Mouse (Mus musculus): Measurements from ENCODE around the gene G3bp1. TPM values are rescaled to one million over a fixed set of nuclear protein-coding genes. Genes with fewer than 3 reads are reported as not detected.

The G3bp1 gene
- polyA plus RNA-seq, 1 experiment from 2014 or later = 51.7 TPM

GRCm38 (mm10) chr11:55505485-55505884, 36.0 kb downstream of the G3bp1 start:
- 0 out of 2 replicates have a peak, but pooled peaks cover 1% of the 10 kb centered on the region for H3K36me3 ChIP-seq (ENCODE audit: control insufficient read depth, insufficient read depth)
- H3K4me3 ChIP-seq (ENCODE audit: low read depth, low read length) = no peak overlapping the region
- H3K4me2 ChIP-seq (ENCODE audit: low read depth, low read length) = no peak overlapping the region
- no peak overlapping the region for H3K9ac ChIP-seq (ENCODE audit: low read depth, low read length)
- no peak overlapping the region for H3K27ac ChIP-seq (ENCODE audit: low read length)
- no peak for ATAC-seq (ENCODE audit: low read depth)
- WGBS (ENCODE audit: insufficient replicate concordance) = 60% methylated on average over 3 of the region's 3 CpGs
- H3K9me3 ChIP-seq (replicated peaks; ENCODE audit: control insufficient read depth, low read length) = no peaks in the 10 kb centered on the region
- H3K4me1 ChIP-seq (ENCODE audit: control insufficient read depth, low read depth, low read length) = no peaks in the 10 kb centered on the region
- no peaks in the 10 kb centered on the region for H3K27me3 ChIP-seq (ENCODE audit: control insufficient read depth, insufficient read depth, low read depth, low read length)

GRCm38 (mm10) chr11:55511374-55511773, 41.9 kb downstream of the G3bp1 start:
- ATAC-seq (ENCODE audit: low read depth) = no peak
- H3K4me1 ChIP-seq (ENCODE audit: control insufficient read depth, low read depth, low read length) = no peaks in the 10 kb centered on the region
- 54% methylated on average over 5 of the region's 5 CpGs for WGBS (ENCODE audit: insufficient replicate concordance)

GRCm38 (mm10) chr11:55517666-55518065, 48.2 kb downstream of the G3bp1 start:
- 34% methylated on average over 5 of the region's 5 CpGs for WGBS (ENCODE audit: insufficient replicate concordance)
- no peak overlapping the region for H3K9ac ChIP-seq (ENCODE audit: low read depth, low read length)
- H3K4me2 ChIP-seq (ENCODE audit: low read depth, low read length) = no peak overlapping the region

More at GRCm38 (mm10) chr11:55511374-55511773, 41.9 kb downstream of the G3bp1 start:
- no peak overlapping the region for H3K4me3 ChIP-seq (ENCODE audit: low read depth, low read length)
- no peak overlapping the region for H3K27ac ChIP-seq (ENCODE audit: low read length)
- H3K4me2 ChIP-seq (ENCODE audit: low read depth, low read length) = no peak overlapping the region
- no peaks in the 10 kb centered on the region for H3K9me3 ChIP-seq (replicated peaks; ENCODE audit: control insufficient read depth, low read length)
- no peaks in the 10 kb centered on the region for H3K27me3 ChIP-seq (ENCODE audit: control insufficient read depth, insufficient read depth, low read depth, low read length)
- H3K9ac ChIP-seq (ENCODE audit: low read depth, low read length) = no peak overlapping the region
- H3K36me3 ChIP-seq (ENCODE audit: control insufficient read depth, insufficient read depth) = no peaks in the 10 kb centered on the region

GRCm38 (mm10) chr11:55518806-55519674, 49.6 kb downstream of the G3bp1 start:
- Histone ChIP-seq H3K4me3 (ENCODE audit: low read depth, low read length) (no peak overlapping the region), H3K4me2 (ENCODE audit: low read depth, low read length) (no peak overlapping the region), H3K36me3 (ENCODE audit: control insufficient read depth, insufficient read depth) (no peaks in the 10 kb centered on the region), H3K9ac (ENCODE audit: low read depth, low read length) (no peak overlapping the region), H3K27me3 (ENCODE audit: control insufficient read depth, insufficient read depth, low read depth, low read length) (no peaks in the 10 kb centered on the region), H3K4me1 (ENCODE audit: control insufficient read depth, low read depth, low read length) (no peaks in the 10 kb centered on the region), H3K27ac (ENCODE audit: low read length) (no peak overlapping the region), H3K9me3 (replicated peaks; ENCODE audit: control insufficient read depth, low read length) (no peaks in the 10 kb centered on the region)
- WGBS (ENCODE audit: insufficient replicate concordance) = 5% methylated on average over 9 of the region's 9 CpGs
- no peak for ATAC-seq (ENCODE audit: low read depth)

More at GRCm38 (mm10) chr11:55517666-55518065, 48.2 kb downstream of the G3bp1 start:
- H3K27me3 ChIP-seq (ENCODE audit: control insufficient read depth, insufficient read depth, low read depth, low read length) = no peaks in the 10 kb centered on the region
- no peak overlapping the region for H3K4me3 ChIP-seq (ENCODE audit: low read depth, low read length)
- H3K36me3 ChIP-seq (ENCODE audit: control insufficient read depth, insufficient read depth) = no peaks in the 10 kb centered on the region
- H3K27ac ChIP-seq (ENCODE audit: low read length) = no peak overlapping the region
- H3K9me3 ChIP-seq (replicated peaks; ENCODE audit: control insufficient read depth, low read length) = no peaks in the 10 kb centered on the region
- no peak for ATAC-seq (ENCODE audit: low read depth)
- no peaks in the 10 kb centered on the region for H3K4me1 ChIP-seq (ENCODE audit: control insufficient read depth, low read depth, low read length)

- ATAC-seq (ENCODE audit: low read depth) = no peak
- H3K27ac ChIP-seq (ENCODE audit: low read length) = no peak overlapping the region
- H3K9ac ChIP-seq (ENCODE audit: low read depth, low read length) = no peak overlapping the region
- no peaks in the 10 kb centered on the region for H3K4me1 ChIP-seq (ENCODE audit: control insufficient read depth, low read depth, low read length)
- H3K27me3 ChIP-seq (ENCODE audit: control insufficient read depth, insufficient read depth, low read depth, low read length) = no peaks in the 10 kb centered on the region
- WGBS (ENCODE audit: insufficient replicate concordance) = 21% methylated on average over 7 of the region's 7 CpGs
- H3K36me3 ChIP-seq (ENCODE audit: control insufficient read depth, insufficient read depth) = no peaks in the 10 kb centered on the region
- H3K4me2 ChIP-seq (ENCODE audit: low read depth, low read length) = no peak overlapping the region
- H3K4me3 ChIP-seq (ENCODE audit: low read depth, low read length) = no peak overlapping the region
- H3K9me3 ChIP-seq (replicated peaks; ENCODE audit: control insufficient read depth, low read length) = no peaks in the 10 kb centered on the region
Measured at GRCm38 (mm10) chr11:55530741-55531140, 61.3 kb downstream of the G3bp1 start.

GRCm38 (mm10) chr11:55533378-55533777, 63.9 kb downstream of the G3bp1 start:
- Histone ChIP-seq H3K36me3 (ENCODE audit: control insufficient read depth, insufficient read depth) (no peaks in the 10 kb centered on the region), H3K4me3 (ENCODE audit: low read depth, low read length) (no peak overlapping the region), H3K4me1 (ENCODE audit: control insufficient read depth, low read depth, low read length) (no peaks in the 10 kb centered on the region), H3K27me3 (ENCODE audit: control insufficient read depth, insufficient read depth, low read depth, low read length) (no peaks in the 10 kb centered on the region; the same call in 1 of the 2 replicates), H3K4me2 (ENCODE audit: low read depth, low read length) (no peak overlapping the region), H3K27ac (ENCODE audit: low read length) (no peak overlapping the region), H3K9me3 (replicated peaks; ENCODE audit: control insufficient read depth, low read length) (no peaks in the 10 kb centered on the region), H3K9ac (ENCODE audit: low read depth, low read length) (no peak overlapping the region)
- WGBS (ENCODE audit: insufficient replicate concordance) = 54% methylated on average over 5 of the region's 5 CpGs
- ATAC-seq (ENCODE audit: low read depth) = no peak

GRCm38 (mm10) chr11:55534766-55535165, 65.3 kb downstream of the G3bp1 start:
- H3K27me3 ChIP-seq (ENCODE audit: control insufficient read depth, insufficient read depth, low read depth, low read length) = no peaks in the 10 kb centered on the region; the same call in 1 of the 2 replicates
- no peak overlapping the region for H3K27ac ChIP-seq (ENCODE audit: low read length)
- 30% methylated on average over 2 of the region's 2 CpGs for WGBS (ENCODE audit: insufficient replicate concordance)
- no peaks in the 10 kb centered on the region for H3K9me3 ChIP-seq (replicated peaks; ENCODE audit: control insufficient read depth, low read length)
- H3K36me3 ChIP-seq (ENCODE audit: control insufficient read depth, insufficient read depth) = no peaks in the 10 kb centered on the region
- no peaks in the 10 kb centered on the region for H3K4me1 ChIP-seq (ENCODE audit: control insufficient read depth, low read depth, low read length)
- no peak overlapping the region for H3K4me3 ChIP-seq (ENCODE audit: low read depth, low read length)
- ATAC-seq (ENCODE audit: low read depth) = no peak
- H3K4me2 ChIP-seq (ENCODE audit: low read depth, low read length) = no peak overlapping the region
- no peak overlapping the region for H3K9ac ChIP-seq (ENCODE audit: low read depth, low read length)

- no peak overlapping the region for H3K4me3 ChIP-seq (ENCODE audit: low read depth, low read length)
- no peaks in the 10 kb centered on the region for H3K36me3 ChIP-seq (ENCODE audit: control insufficient read depth, insufficient read depth)
- no peaks in the 10 kb centered on the region for H3K4me1 ChIP-seq (ENCODE audit: control insufficient read depth, low read depth, low read length)
- no peak overlapping the region for H3K9ac ChIP-seq (ENCODE audit: low read depth, low read length)
- ATAC-seq (ENCODE audit: low read depth) = no peak
- H3K9me3 ChIP-seq (replicated peaks; ENCODE audit: control insufficient read depth, low read length) = no peaks in the 10 kb centered on the region
- no peaks in the 10 kb centered on the region for H3K27me3 ChIP-seq (ENCODE audit: control insufficient read depth, insufficient read depth, low read depth, low read length)
- no peak overlapping the region for H3K27ac ChIP-seq (ENCODE audit: low read length)
- H3K4me2 ChIP-seq (ENCODE audit: low read depth, low read length) = no peak overlapping the region
- 43% methylated on average over 7 of the region's 7 CpGs for WGBS (ENCODE audit: insufficient replicate concordance)
Measured at GRCm38 (mm10) chr11:55542128-55542527, 72.6 kb downstream of the G3bp1 start.

- 38% methylated on average over 4 of the region's 4 CpGs for WGBS (ENCODE audit: insufficient replicate concordance)
Measured at GRCm38 (mm10) chr11:55542671-55543070, 73.2 kb downstream of the G3bp1 start.

More at GRCm38 (mm10) chr11:55542671-55543070, 73.2 kb downstream of the G3bp1 start:
- H3K27ac ChIP-seq (ENCODE audit: low read length) = no peak overlapping the region
- H3K9me3 ChIP-seq (replicated peaks; ENCODE audit: control insufficient read depth, low read length) = no peaks in the 10 kb centered on the region
- H3K27me3 ChIP-seq (ENCODE audit: control insufficient read depth, insufficient read depth, low read depth, low read length) = no peaks in the 10 kb centered on the region
- no peaks in the 10 kb centered on the region for H3K36me3 ChIP-seq (ENCODE audit: control insufficient read depth, insufficient read depth)
- no peak for ATAC-seq (ENCODE audit: low read depth)
- H3K4me1 ChIP-seq (ENCODE audit: control insufficient read depth, low read depth, low read length) = no peaks in the 10 kb centered on the region
- no peak overlapping the region for H3K9ac ChIP-seq (ENCODE audit: low read depth, low read length)
- no peak overlapping the region for H3K4me2 ChIP-seq (ENCODE audit: low read depth, low read length)
- no peak overlapping the region for H3K4me3 ChIP-seq (ENCODE audit: low read depth, low read length)
